Mouse (Mus musculus) urinary bladder, adult 2 months (tissue): ENCODE data around the gene Tbx10. TPM values are rescaled to one million over a fixed set of nuclear protein-coding genes. Genes with fewer than 3 reads are reported as not detected.
"Not testable (repeated sequence)": the region's sequence is repeated elsewhere in the genome, so short reads cannot be mapped to it uniquely, and the experiment has no call there.

Source experiments
- DNase-seq: peaks from one replicate; pipeline ENCODE4 v3.0.0; 2022; ENCODE audit warnings: low spot score
- polyA plus RNA-seq: library from polyadenylated mRNA; depleted of rRNA; stranded (reverse); fragments of >200 nt; gene quantifications from 2 replicates; pipeline ENCODE4 v1.2.3, GENCODE M21; 2012; rRNA removed

The Tbx10 gene
- polyA plus RNA-seq, 1 experiment, result not detected

DNA sequence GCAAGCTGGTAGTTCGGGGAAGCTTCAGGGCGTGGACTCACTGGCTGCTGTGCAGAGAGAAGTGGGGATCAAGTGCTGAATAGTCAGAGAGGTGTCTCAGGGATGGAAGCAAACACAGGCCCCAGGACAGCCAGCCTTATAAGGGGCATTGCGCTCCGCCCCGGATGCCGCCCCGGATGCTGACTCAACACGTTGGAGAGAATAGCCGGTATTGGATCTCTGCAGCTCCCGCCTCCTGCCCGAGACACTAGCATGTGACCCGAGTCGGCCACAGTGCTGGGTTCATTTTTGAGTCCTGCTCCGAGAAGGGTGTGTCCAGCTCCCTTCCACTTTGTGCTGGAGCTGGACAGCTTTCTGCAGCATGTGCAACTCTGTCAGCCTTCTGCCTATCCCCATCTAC, 49.6 kb downstream of the Tbx10 start:
- DNase-seq, result no peak

DNA sequence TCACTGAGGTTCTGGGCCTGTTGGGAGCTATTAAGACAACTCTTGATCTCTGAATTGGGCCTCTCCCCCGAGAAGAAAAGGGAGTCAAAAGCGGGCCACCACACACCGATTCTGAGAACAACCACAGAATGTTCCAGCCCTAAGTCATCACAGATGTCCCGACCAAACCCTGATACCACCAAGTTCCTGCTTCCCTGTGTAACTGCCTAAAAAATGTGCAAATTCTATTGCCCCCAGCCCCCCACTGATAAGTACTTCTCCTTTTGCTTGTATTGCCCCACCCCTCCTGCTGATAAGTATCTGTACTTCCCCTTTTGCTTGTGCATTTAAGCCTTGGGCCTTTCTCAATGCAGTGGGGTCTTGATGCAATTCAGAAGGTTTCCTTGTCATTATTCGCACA, 51.6 kb downstream of the Tbx10 start:
- DNase-seq, result not testable (repeated sequence)

DNA sequence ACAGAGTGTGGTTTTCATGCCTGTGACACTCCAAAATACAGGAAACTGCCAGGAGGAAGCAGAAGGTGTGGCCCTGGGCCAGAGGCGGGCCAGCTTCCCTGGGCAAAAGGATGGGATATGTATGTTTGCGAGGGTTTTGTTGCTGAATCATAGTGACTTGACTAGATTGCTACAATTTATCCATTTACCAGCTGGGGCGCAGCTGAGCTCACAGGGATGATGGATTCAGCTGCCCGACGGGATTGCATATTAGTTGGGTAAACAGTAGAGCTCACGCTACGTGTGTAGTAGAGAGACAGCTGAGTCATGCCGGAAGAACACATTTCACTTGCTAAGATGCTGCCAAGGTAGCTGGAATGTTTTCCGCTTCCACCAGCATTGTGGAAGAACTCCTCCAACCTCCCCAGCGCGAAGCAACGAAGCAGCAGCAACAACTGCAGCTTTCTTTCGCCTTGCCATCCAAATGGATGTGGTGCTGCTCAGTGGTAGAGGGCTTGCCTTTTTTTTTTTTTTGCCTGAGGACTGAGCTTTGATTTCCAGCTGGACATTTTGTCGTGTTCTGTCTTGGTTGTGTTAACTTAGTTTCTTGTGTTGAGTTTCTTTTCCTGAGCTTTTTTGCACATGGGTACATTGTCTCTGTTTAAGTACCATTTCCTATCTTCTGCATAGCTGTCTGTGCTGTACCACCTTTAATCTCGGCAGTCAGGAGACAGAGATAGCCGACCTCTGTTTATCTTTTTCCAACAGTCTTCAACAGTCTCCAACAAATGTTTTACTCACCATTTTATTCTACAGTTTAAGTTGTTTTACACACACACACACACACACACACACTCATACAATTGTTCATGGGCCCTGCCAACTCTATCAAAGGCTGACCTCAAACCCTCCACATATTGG, 53.7 kb downstream of the Tbx10 start, which contains the start of gene Gstp2:
TSS of gene Gstp2 (minus strand) at position 58 of the 900 bp plus-strand sequence.
- DNase-seq, result no peak

GRCm38 (mm10) chr19:4046866-4047254, 54.3 kb downstream of the Tbx10 start:
- no peak for DNase-seq

GRCm38 (mm10) chr19:4047859-4048258, 55.3 kb downstream of the Tbx10 start:
- DNase-seq, result no peak

- DNase-seq, result not testable (repeated sequence)
Observed at GRCm38 (mm10) chr19:4049069-4049468, 56.5 kb downstream of the Tbx10 start.

Other genes with a start within 250 kb of the Tbx10 start
- 25.6 and 28.7 TPM in 2 replicates for gene Kmt5b, start 225.3 kb upstream of the Tbx10 start, polyA plus RNA-seq
- gene Chka, start 141.0 kb upstream of the Tbx10 start, polyA plus RNA-seq, result 49.2 and 63.0 TPM in 2 replicates
- 88.3 and 112 TPM in 2 replicates for gene Tcirg1, start 85.6 kb upstream of the Tbx10 start, polyA plus RNA-seq
- gene Ndufs8, start 80.0 kb upstream of the Tbx10 start, polyA plus RNA-seq, result 223 and 242 TPM in 2 replicates
- 6.8 TPM in 2 replicates for gene Aldh3b1, start 62.9 kb upstream of the Tbx10 start, polyA plus RNA-seq
- 85.1 and 99.6 TPM in 2 replicates for gene Unc93b1, start 57.6 kb upstream of the Tbx10 start, polyA plus RNA-seq
- 0.73 and 0.78 TPM in 2 replicates for gene Aldh3b3, start 34.1 kb upstream of the Tbx10 start, polyA plus RNA-seq
- gene Aldh3b2, start 20.4 kb upstream of the Tbx10 start, polyA plus RNA-seq, result 108 and 135 TPM in 2 replicates
- 13.0 and 15.0 TPM in 2 replicates for gene Acy3, start 6.2 kb upstream of the Tbx10 start, polyA plus RNA-seq
- gene Nudt8, start 7.8 kb downstream of the Tbx10 start, polyA plus RNA-seq, result 5.1 and 7.5 TPM in 2 replicates
- gene Gm49405, start 7.9 kb downstream of the Tbx10 start, polyA plus RNA-seq, result 3.2 and 3.6 TPM in 2 replicates
- 9.9 and 11.1 TPM in 2 replicates for gene Doc2g, start 10.6 kb downstream of the Tbx10 start, polyA plus RNA-seq
- gene Ndufv1, start 20.1 kb downstream of the Tbx10 start, polyA plus RNA-seq, result 157 and 167 TPM in 2 replicates
- gene Gstp1, start 45.2 kb downstream of the Tbx10 start, polyA plus RNA-seq, result 582 and 591 TPM in 2 replicates
- gene Gstp2, start 53.3 kb downstream of the Tbx10 start, polyA plus RNA-seq, result 69.1 and 69.5 TPM in 2 replicates
- gene Gstp3, start 66.8 kb downstream of the Tbx10 start, polyA plus RNA-seq, result 5.5 and 7.1 TPM in 2 replicates
- not detected in 2 replicates for gene Cabp2, start 88.8 kb downstream of the Tbx10 start, polyA plus RNA-seq
- gene Cdk2ap2, start 104.4 kb downstream of the Tbx10 start, polyA plus RNA-seq, result 74.4 and 89.6 TPM in 2 replicates
- 44.1 and 45.2 TPM in 2 replicates for gene Pitpnm1, start 107.2 kb downstream of the Tbx10 start, polyA plus RNA-seq
- gene Aip, start 133.1 kb downstream of the Tbx10 start, polyA plus RNA-seq, result 154 and 160 TPM in 2 replicates
- gene Gpr152, start 147.0 kb downstream of the Tbx10 start, polyA plus RNA-seq, result 0.04 and 0.10 TPM in 2 replicates
- 0.30 and 0.31 TPM in 2 replicates for gene Cabp4, start 151.3 kb downstream of the Tbx10 start, polyA plus RNA-seq
- 243 and 277 TPM in 2 replicates for gene Coro1b, start 155.9 kb downstream of the Tbx10 start, polyA plus RNA-seq
- 4.2 and 4.4 TPM in 2 replicates for gene Ptprcap, start 160.9 kb downstream of the Tbx10 start, polyA plus RNA-seq
- 42.6 and 51.9 TPM in 2 replicates for gene Rps6kb2, start 170.6 kb downstream of the Tbx10 start, polyA plus RNA-seq
- 18.7 and 21.7 TPM in 2 replicates for gene Carns1, start 182.7 kb downstream of the Tbx10 start, polyA plus RNA-seq
- 2.9 and 3.9 TPM in 2 replicates for gene Tbc1d10c, start 198.5 kb downstream of the Tbx10 start, polyA plus RNA-seq
- gene Ppp1ca, start 199.3 kb downstream of the Tbx10 start, polyA plus RNA-seq, result 257 and 304 TPM in 2 replicates
- gene Rad9a, start 208.9 kb downstream of the Tbx10 start, polyA plus RNA-seq, result 19.2 and 23.2 TPM in 2 replicates
- 10.8 and 13.1 TPM in 2 replicates for gene Clcf1, start 221.5 kb downstream of the Tbx10 start, polyA plus RNA-seq
- gene AC109138.7, start 221.6 kb downstream of the Tbx10 start, polyA plus RNA-seq, result not detected in 2 replicates
- 76.4 and 82.1 TPM in 2 replicates for gene Pold4, start 239.1 kb downstream of the Tbx10 start, polyA plus RNA-seq